Mouse (Mus musculus) embryonic facial prominence, embryonic 11.5 days (tissue): Measurements from ENCODE around the gene Gm10053. TPM values are rescaled to one million over a fixed set of nuclear protein-coding genes. Genes with fewer than 3 reads are reported as not detected.
A peak's percentile ranks its signal among the peaks of the same experiment; 100 is the strongest.
"Not testable (repeated sequence)": the region's sequence is repeated elsewhere in the genome, so short reads cannot be mapped to it uniquely, and the experiment has no call there.

Source experiments
- ATAC-seq: fragments of 200-750 bp; cut with Nextera tagmentation; replicated peaks from 2 replicates; pipeline ENCODE4 v1.8.0; 2017; ENCODE audit warnings: low read depth; ENCODE audit not compliant: insufficient number of reproducible peaks, low FRiP score, low TSS enrichment
- DNase-seq: peaks from one replicate; pipeline ENCODE4 v3.0.0-alpha.2; 2015; ENCODE audit warnings: low spot score
- H3K27ac ChIP-seq: fragments of 300-500 bp; sonication (generic); replicated peaks from 2 replicates; pipeline ENCODE4 v1.5.1; 2014; ENCODE audit warnings: mild to moderate bottlenecking, low read depth, low read length, control low read depth
- H3K27me3 ChIP-seq: fragments of 300-500 bp; sonication (generic); 2 replicates; pipeline ENCODE4 v1.6.1; 2014; ENCODE audit warnings: mild to moderate bottlenecking, low read length, moderate library complexity, mixed read lengths; ENCODE audit not compliant: control insufficient read depth, insufficient read depth
- H3K36me3 ChIP-seq: fragments of 300-500 bp; sonication (generic); replicated peaks from 2 replicates; pipeline ENCODE4 v1.6.1; 2014; ENCODE audit warnings: low read depth, mild to moderate bottlenecking, low read length, moderate library complexity, mixed read lengths; ENCODE audit not compliant: control insufficient read depth, insufficient read depth
- H3K4me1 ChIP-seq: fragments of 300-500 bp; sonication (generic); 2 replicates; pipeline ENCODE4 v1.6.1; 2014; ENCODE audit warnings: low read length, mixed read lengths; ENCODE audit not compliant: control insufficient read depth, insufficient read depth
- H3K4me2 ChIP-seq: fragments of 300-500 bp; sonication (generic); 2 replicates; pipeline ENCODE4 v1.6.1; 2014; ENCODE audit warnings: low read depth, mild to moderate bottlenecking, control low read depth, low read length, moderate library complexity
- H3K4me3 ChIP-seq: fragments of 300-500 bp; sonication (generic); 2 replicates; pipeline ENCODE4 v1.5.1; 2014; ENCODE audit warnings: low read depth, low read length, control low read depth
- H3K9ac ChIP-seq: fragments of 300-500 bp; sonication (generic); replicated peaks from 2 replicates; pipeline ENCODE4 v1.6.1; 2014; ENCODE audit warnings: mild to moderate bottlenecking, control low read depth, low read length
- H3K9me3 ChIP-seq: fragments of 300-500 bp; sonication (generic); replicated peaks from 2 replicates; pipeline ENCODE4 v1.6.1; 2016; ENCODE audit warnings: mild to moderate bottlenecking, low read length, inconsistent platforms, mixed read lengths; ENCODE audit not compliant: control insufficient read depth
- WGBS: fragments of 180-500 bp; shearing (Covaris S2); extraction: QIAGEN DNeasy Blood & Tissue Kit; methylation state at CpG from one replicate; pipeline ENCODE4 v1.1.7; 2014; 5-methylcytosine and 5-hydroxymethylcytosine counted together
- polyA plus RNA-seq: library from polyadenylated mRNA; unstranded; fragments of >200 nt; fragmentation: Nextera tagmentation; extraction: Ambion mirVana; gene quantifications from 2 replicates; pipeline ENCODE4 v1.2.1, GENCODE M21; 2014

Gene Gm10053
- 266 and 271 TPM in 2 replicates for polyA plus RNA-seq

GRCm38 (mm10) chr19:24875129-24875870, at the start of gene Gm10053:
Gene Gm10053 (plus strand): TSS chr19:24875686.
- H3K27ac ChIP-seq, H3K36me3 ChIP-seq, H3K4me3 ChIP-seq, H3K9ac ChIP-seq, H3K27me3 ChIP-seq, H3K4me2 ChIP-seq, H3K9me3 ChIP-seq, ATAC-seq, DNase-seq, H3K4me1 ChIP-seq: not testable (repeated sequence)
- WGBS: 88% methylated on average over 23 of the region's 26 CpGs

GRCm38 (mm10) chr19:24842080-24842479, 33.4 kb upstream of the Gm10053 start:
- 88% methylated on average over 3 of the region's 3 CpGs for WGBS
- H3K27me3 ChIP-seq: no peaks in the 10 kb centered on the region
- no peak overlapping the region for H3K4me2 ChIP-seq
- ATAC-seq (no peak), DNase-seq (no peak)
- H3K9me3 ChIP-seq: no peaks in the 10 kb centered on the region
- no peaks in the 10 kb centered on the region for H3K36me3 ChIP-seq
- H3K9ac ChIP-seq: no peak overlapping the region
- H3K27ac ChIP-seq: no peak overlapping the region
- no peaks in the 10 kb centered on the region for H3K4me1 ChIP-seq
- no peak overlapping the region for H3K4me3 ChIP-seq

DNA sequence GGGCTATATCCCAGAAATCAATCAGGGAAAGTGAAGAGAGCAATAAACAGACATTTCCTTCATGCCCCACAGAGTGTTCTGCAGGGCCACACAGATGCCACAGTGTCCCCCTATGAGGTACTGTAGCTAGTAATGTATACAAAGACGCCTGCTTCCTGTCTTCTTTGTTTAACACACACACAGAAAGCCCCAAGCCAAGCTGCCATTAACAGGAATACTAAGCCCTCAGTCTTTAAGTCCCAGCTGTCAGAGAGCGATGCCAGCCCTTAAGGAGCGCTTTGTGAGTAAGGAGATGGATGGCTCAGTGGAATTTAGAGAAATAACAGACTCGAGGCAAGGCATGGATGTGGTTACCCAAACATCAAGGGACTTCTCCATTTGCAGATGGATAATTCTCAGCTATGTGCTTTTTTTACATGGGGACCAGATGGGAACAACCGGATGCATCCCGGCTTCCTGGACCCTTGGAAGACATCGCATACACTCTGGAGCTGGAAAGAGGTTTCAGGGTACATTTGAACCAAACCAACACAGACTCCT, 30.4 kb upstream of the Gm10053 start:
- peak; percentile 64 for DNase-seq

DNA sequence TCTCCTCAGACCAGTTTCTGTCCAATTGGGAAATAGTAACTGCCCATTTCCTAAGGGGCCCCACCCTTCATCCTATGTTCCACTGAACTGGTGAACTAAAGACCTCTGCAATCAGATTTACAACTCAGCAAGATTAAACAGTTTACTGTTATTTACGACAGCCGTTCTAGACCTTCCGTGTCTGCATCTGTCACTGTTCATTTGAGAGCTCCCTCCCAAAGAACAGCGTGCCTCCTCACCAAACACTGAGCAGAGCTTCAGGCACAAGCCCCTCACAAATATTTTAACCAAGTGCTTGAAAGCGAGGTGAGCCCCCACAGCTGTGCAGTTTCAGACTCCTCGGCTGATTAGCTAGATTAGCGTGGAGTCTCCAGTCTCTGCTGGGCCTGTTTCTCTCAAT, 27.1 kb upstream of the Gm10053 start:
- Histone ChIP-seq H3K4me2 (no peak overlapping the region), H3K9ac (no peak overlapping the region), H3K27ac (no peak overlapping the region), H3K36me3 (no peaks in the 10 kb centered on the region), H3K27me3 (no peaks in the 10 kb centered on the region), H3K4me3 (no peak overlapping the region), H3K9me3 (no peaks in the 10 kb centered on the region), H3K4me1 (peaks cover 2% of the 10 kb centered on the region; the same call in 1 of the 2 replicates)
- DNase-seq: no peak
- WGBS: 45% methylated on average over 7 of the region's 7 CpGs
- ATAC-seq: no peak

More for the DNA sequence above, 30.4 kb upstream of the Gm10053 start:
- 21% methylated on average over 7 of the region's 7 CpGs for WGBS
- Histone ChIP-seq H3K27ac (peak overlapping the region; percentile 44), H3K9ac (no peak overlapping the region), H3K4me1 (peaks cover 2% of the 10 kb centered on the region; the same call in 1 of the 2 replicates), H3K9me3 (no peaks in the 10 kb centered on the region), H3K36me3 (no peaks in the 10 kb centered on the region), H3K4me2 (no peak overlapping the region), H3K27me3 (no peaks in the 10 kb centered on the region), H3K4me3 (no peak overlapping the region)
- ATAC-seq: 0 out of 2 replicates have a peak, but pooled peaks have one; percentile 39

GRCm38 (mm10) chr19:24848844-24849243, 26.6 kb upstream of the Gm10053 start:
- no peaks in the 10 kb centered on the region for H3K36me3 ChIP-seq
- peaks cover 2% of the 10 kb centered on the region; the same call in 1 of the 2 replicates for H3K4me1 ChIP-seq
- H3K9me3 ChIP-seq: no peaks in the 10 kb centered on the region
- 78% methylated on average over 2 of the region's 2 CpGs for WGBS
- no peak overlapping the region for H3K27ac ChIP-seq
- no peak for DNase-seq
- no peak for ATAC-seq
- no peak overlapping the region for H3K9ac ChIP-seq
- H3K27me3 ChIP-seq: no peaks in the 10 kb centered on the region
- no peak overlapping the region for H3K4me2 ChIP-seq
- H3K4me3 ChIP-seq: no peak overlapping the region

DNA sequence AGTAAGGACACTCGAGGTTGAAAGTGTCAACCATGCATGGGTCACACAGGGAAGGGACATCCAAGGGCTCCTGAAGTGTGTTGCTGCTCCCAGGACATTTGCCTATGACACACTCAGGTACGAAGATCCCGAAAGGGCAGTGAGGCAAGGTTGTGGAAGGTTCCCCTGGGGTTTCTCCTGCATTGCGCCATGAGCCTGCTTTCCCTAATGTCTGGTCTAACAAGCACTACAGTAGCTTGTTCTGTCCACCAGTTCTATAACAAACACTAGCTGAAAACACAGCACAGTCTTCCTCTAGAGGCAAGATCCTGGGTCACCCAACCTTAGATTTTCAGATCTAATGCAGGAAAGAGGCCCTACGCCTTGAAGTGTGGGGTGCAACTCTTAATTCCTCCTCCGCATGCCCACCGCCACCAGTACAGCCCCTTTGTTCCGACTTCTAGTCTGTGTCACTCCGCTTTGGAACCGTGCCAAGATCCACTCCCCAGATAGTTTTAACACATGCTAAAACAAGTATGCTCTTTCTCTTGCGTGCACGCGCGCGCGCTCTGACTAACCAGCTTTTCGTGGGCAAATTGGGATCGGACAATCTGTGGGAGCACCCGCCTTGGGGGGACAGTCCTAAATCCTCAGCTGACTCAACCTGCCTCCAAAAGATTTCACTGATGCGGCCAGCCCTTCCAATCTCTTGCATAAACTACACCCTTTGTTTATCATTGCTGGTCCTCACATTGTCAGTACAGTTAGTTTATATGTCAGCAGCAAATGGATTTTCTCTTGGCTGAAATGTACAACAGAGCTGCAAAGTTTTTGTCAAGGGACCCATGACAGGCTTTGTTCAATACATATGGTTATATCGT, 23.8 kb upstream of the Gm10053 start:
- Histone ChIP-seq H3K27me3 (no peaks in the 10 kb centered on the region), H3K9ac (no peak overlapping the region), H3K27ac (no peak overlapping the region), H3K4me3 (no peak overlapping the region), H3K9me3 (no peaks in the 10 kb centered on the region), H3K4me1 (peaks cover 2% of the 10 kb centered on the region; the same call in 1 of the 2 replicates), H3K4me2 (no peak overlapping the region), H3K36me3 (no peaks in the 10 kb centered on the region)
- WGBS: 90% methylated on average over 21 of the region's 21 CpGs
- DNase-seq: no peak
- ATAC-seq: no peak

- Histone ChIP-seq H3K27me3 (peaks cover 4% of the 10 kb centered on the region; the same call in 1 of the 2 replicates), H3K4me2 (peak overlapping the region; percentile 87), H3K9ac (peak overlapping the region; percentile 64), H3K36me3 (no peaks in the 10 kb centered on the region), H3K9me3 (no peaks in the 10 kb centered on the region), H3K4me3 (peak overlapping the region; percentile 44), H3K4me1 (no peaks in the 10 kb centered on the region), H3K27ac (no peak overlapping the region)
- 21% methylated on average over 13 of the region's 13 CpGs for WGBS
- no peak for ATAC-seq
- no peak for DNase-seq
Observed at GRCm38 (mm10) chr19:24861276-24861611, 14.2 kb upstream of the Gm10053 start.
